Mouse (Mus musculus): ENCODE data around the gene Elof1. TPM values are rescaled to one million over a fixed set of nuclear protein-coding genes. Genes with fewer than 3 reads are reported as not detected.
"Not testable (repeated sequence)": the region's sequence is repeated elsewhere in the genome, so short reads cannot be mapped to it uniquely, and the experiment has no call there.

Elof1 gene
- polyA plus RNA-seq, 1 experiment from 2014 or later = 261 TPM

GRCm38 (mm10) chr9:22099922-22100321, 17.1 kb downstream of the Elof1 start:
- peaks cover 57% of the 10 kb centered on the region for H3K27me3 ChIP-seq (ENCODE audit: insufficient read depth, poor library complexity, severe bottlenecking)

GRCm38 (mm10) chr9:22098993-22099696, 17.8 kb downstream of the Elof1 start, which contains the start of gene Cnn1:
TSS of gene Cnn1 (plus strand) at chr9:22099216.
- DNase-seq (ENCODE audit: low spot score) = no peak
- WGBS = 9% methylated on average over 14 of the region's 14 CpGs
- H3K27ac ChIP-seq = no peak within 1 kb of the TSS; the same call in 1 of the 2 replicates
- H3K36me3 ChIP-seq = no peaks in the 10 kb centered on the region
- H3K9me3 ChIP-seq = no peaks in the 10 kb centered on the region
- H3K4me3 ChIP-seq = no peak within 1 kb of the TSS
- H3K27me3 ChIP-seq (ENCODE audit: insufficient read depth, poor library complexity, severe bottlenecking) = peaks cover 63% of the 10 kb centered on the region
- peaks cover 17% of the 10 kb centered on the region for H3K4me1 ChIP-seq (replicated peaks)

More at GRCm38 (mm10) chr9:22099922-22100321, 17.1 kb downstream of the Elof1 start:
- Histone ChIP-seq H3K27ac (no peak overlapping the region; the same call in 1 of the 2 replicates), H3K9me3 (no peaks in the 10 kb centered on the region), H3K36me3 (no peaks in the 10 kb centered on the region), H3K4me3 (no peak overlapping the region), H3K4me1 (replicated peaks) (peaks cover 17% of the 10 kb centered on the region)
- peak; percentile 13 for DNase-seq (ENCODE audit: low spot score)
- 3% methylated on average over 18 of the region's 18 CpGs for WGBS

- H3K36me3 ChIP-seq = no peaks in the 10 kb centered on the region
- peaks cover 17% of the 10 kb centered on the region for H3K4me1 ChIP-seq (replicated peaks)
- DNase-seq (ENCODE audit: low spot score) = peak; percentile 84
- H3K27me3 ChIP-seq (ENCODE audit: insufficient read depth, poor library complexity, severe bottlenecking) = peaks cover 50% of the 10 kb centered on the region
- H3K9me3 ChIP-seq = no peaks in the 10 kb centered on the region
- WGBS = 3% methylated on average over 24 of the region's 24 CpGs
- H3K27ac ChIP-seq = peak overlapping the region; percentile 80
- H3K4me3 ChIP-seq = peak overlapping the region; percentile 54
Observed at GRCm38 (mm10) chr9:22095854-22096307, 21.1 kb downstream of the Elof1 start.

GRCm38 (mm10) chr9:22092746-22093145, 24.2 kb downstream of the Elof1 start:
- Histone ChIP-seq H3K9me3 (no peaks in the 10 kb centered on the region), H3K27me3 (ENCODE audit: insufficient read depth, poor library complexity, severe bottlenecking) (peaks cover 18% of the 10 kb centered on the region), H3K4me1 (replicated peaks) (peaks cover 6% of the 10 kb centered on the region), H3K4me3 (no peak overlapping the region), H3K27ac (no peak overlapping the region), H3K36me3 (no peaks in the 10 kb centered on the region)
- DNase-seq (ENCODE audit: low spot score) = no peak
- WGBS = 91% methylated on average over 6 of the region's 6 CpGs

- Histone ChIP-seq H3K36me3 (no peaks in the 10 kb centered on the region), H3K9me3 (no peaks in the 10 kb centered on the region), H3K4me3 (no peak overlapping the region), H3K4me1 (replicated peaks) (peaks cover 7% of the 10 kb centered on the region), H3K27me3 (ENCODE audit: insufficient read depth, poor library complexity, severe bottlenecking) (0 out of 2 replicates have a peak, but pooled peaks cover 6% of the 10 kb centered on the region), H3K27ac (no peak overlapping the region)
- WGBS = 89% methylated on average over 7 of the region's 7 CpGs
- no peak for DNase-seq (ENCODE audit: low spot score)
Observed at GRCm38 (mm10) chr9:22089986-22090385, 27.0 kb downstream of the Elof1 start.

- over 99% methylated on average over 7 of the region's 7 CpGs for WGBS
- H3K27me3 ChIP-seq (ENCODE audit: insufficient read depth, poor library complexity, severe bottlenecking) = 0 out of 2 replicates have a peak, but pooled peaks cover 1% of the 10 kb centered on the region
- no peak for DNase-seq (ENCODE audit: low spot score)
Observed at GRCm38 (mm10) chr9:22089281-22089680, 27.7 kb downstream of the Elof1 start.

GRCm38 (mm10) chr9:22087034-22087618, 29.8 kb downstream of the Elof1 start:
- Histone ChIP-seq H3K9me3 (no peaks in the 10 kb centered on the region), H3K4me1 (replicated peaks) (peaks cover 16% of the 10 kb centered on the region), H3K27me3 (ENCODE audit: insufficient read depth, poor library complexity, severe bottlenecking) (no peaks in the 10 kb centered on the region), H3K27ac (no peak overlapping the region), H3K4me3 (no peak overlapping the region), H3K36me3 (peaks cover 11% of the 10 kb centered on the region; the same call in 1 of the 2 replicates)
- no peak for DNase-seq (ENCODE audit: low spot score)
- WGBS = 89% methylated on average over 2 of the region's 2 CpGs

More at GRCm38 (mm10) chr9:22089281-22089680, 27.7 kb downstream of the Elof1 start:
- Histone ChIP-seq H3K4me3 (no peak overlapping the region), H3K27ac (no peak overlapping the region), H3K9me3 (no peaks in the 10 kb centered on the region), H3K4me1 (replicated peaks) (peaks cover 13% of the 10 kb centered on the region), H3K36me3 (no peaks in the 10 kb centered on the region)

GRCm38 (mm10) chr9:22086012-22086411, 31.0 kb downstream of the Elof1 start:
- H3K4me1 ChIP-seq (replicated peaks) = peaks cover 16% of the 10 kb centered on the region
- DNase-seq (ENCODE audit: low spot score) = no peak
- peak overlapping the region; percentile 86; the same call in 1 of the 2 replicates for H3K27ac ChIP-seq
- WGBS = 87% methylated on average over 6 of the region's 6 CpGs
- H3K27me3 ChIP-seq (ENCODE audit: insufficient read depth, poor library complexity, severe bottlenecking) = no peaks in the 10 kb centered on the region
- no peaks in the 10 kb centered on the region for H3K9me3 ChIP-seq
- H3K4me3 ChIP-seq = peak overlapping the region; percentile 86
- peaks cover 12% of the 10 kb centered on the region; the same call in 1 of the 2 replicates for H3K36me3 ChIP-seq

GRCm38 (mm10) chr9:22085022-22085834, 31.7 kb downstream of the Elof1 start, which contains the start of gene Ecsit:
TSS of gene Ecsit (minus strand) at chr9:22085438.
- peaks cover 16% of the 10 kb centered on the region for H3K4me1 ChIP-seq (replicated peaks)
- no peaks in the 10 kb centered on the region for H3K9me3 ChIP-seq
- H3K4me3 ChIP-seq = peak within 1 kb of the TSS; percentile 86
- H3K36me3 ChIP-seq = peaks cover 17% of the 10 kb centered on the region
- H3K27me3 ChIP-seq (ENCODE audit: insufficient read depth, poor library complexity, severe bottlenecking) = no peaks in the 10 kb centered on the region
- under 1% methylated on average over 48 of the region's 48 CpGs for WGBS
- peak within 1 kb of the TSS; percentile 86 for H3K27ac ChIP-seq
- DNase-seq (ENCODE audit: low spot score) = peak; percentile 93

GRCm38 (mm10) chr9:22084667-22085021, 32.3 kb downstream of the Elof1 start:
- H3K4me3 ChIP-seq = peak overlapping the region; percentile 86
- no peak for DNase-seq (ENCODE audit: low spot score)
- no peaks in the 10 kb centered on the region for H3K9me3 ChIP-seq
- H3K27ac ChIP-seq = peak overlapping the region; percentile 86
- no peaks in the 10 kb centered on the region for H3K27me3 ChIP-seq (ENCODE audit: insufficient read depth, poor library complexity, severe bottlenecking)
- peaks cover 16% of the 10 kb centered on the region for H3K4me1 ChIP-seq (replicated peaks)
- 34% methylated on average over 4 of the region's 4 CpGs for WGBS
- H3K36me3 ChIP-seq = peaks cover 21% of the 10 kb centered on the region

GRCm38 (mm10) chr9:22076223-22076622, 40.7 kb downstream of the Elof1 start:
- H3K27me3 ChIP-seq (ENCODE audit: insufficient read depth, poor library complexity, severe bottlenecking) = no peaks in the 10 kb centered on the region
- H3K9me3 ChIP-seq = no peaks in the 10 kb centered on the region
- no peak overlapping the region for H3K4me3 ChIP-seq
- DNase-seq (ENCODE audit: low spot score) = no peak
- 93% methylated on average over 23 of the region's 23 CpGs for WGBS
- peaks cover 62% of the 10 kb centered on the region for H3K36me3 ChIP-seq
- peaks cover 7% of the 10 kb centered on the region; the same call in 1 of the 2 replicates for H3K4me1 ChIP-seq (replicated peaks)
- no peak overlapping the region for H3K27ac ChIP-seq

- not testable (repeated sequence) for DNase-seq (ENCODE audit: low spot score)
- WGBS = 71% methylated on average over 5 of the region's 5 CpGs
- H3K36me3 ChIP-seq = peaks cover 62% of the 10 kb centered on the region
Observed at GRCm38 (mm10) chr9:22075778-22076177, 41.2 kb downstream of the Elof1 start.

More at GRCm38 (mm10) chr9:22075778-22076177, 41.2 kb downstream of the Elof1 start:
- H3K4me1 ChIP-seq (replicated peaks); H3K9me3 ChIP-seq; H3K27me3 ChIP-seq (ENCODE audit: insufficient read depth, poor library complexity, severe bottlenecking); H3K4me3 ChIP-seq; H3K27ac ChIP-seq: not testable (repeated sequence)
